Mouse (Mus musculus): Measurements from ENCODE around the gene Pla2g3.

GRCm38 (mm10) chr11:3537711-3538110 lies 49.6 kb downstream of the Pla2g3 start:
- TF ChIP-seq POLR2A (IDR thresholded peaks at IDR 0.05; ENCODE audit: borderline replicate concordance, extremely low read depth, low read depth, low read length) (no peak), CTCF (IDR thresholded peaks at IDR 0.05; ENCODE audit: insufficient read depth, low read length) (no peak)

Measured in lung, adult 2 months (tissue).